Mouse (Mus musculus) ES-E14 (cell line): ENCODE data around the gene Cox6b1.

Experiments
- CHD2 ChIP-seq: IDR thresholded peaks from 2 replicates; pipeline ENCODE4 v1.6.1; 2014; ENCODE audit warnings: mild to moderate bottlenecking, low read depth, low read length, inconsistent platforms
- HCFC1 ChIP-seq: IDR thresholded peaks from 2 replicates; pipeline ENCODE4 v1.6.1; 2012; ENCODE audit warnings: low read length, inconsistent platforms, borderline replicate concordance; ENCODE audit not compliant: insufficient read depth
- MAFK ChIP-seq: IDR thresholded peaks from 2 replicates; pipeline ENCODE4 v1.6.1; 2014; ENCODE audit warnings: mild to moderate bottlenecking, low read depth, low read length, inconsistent platforms; ENCODE audit not compliant: insufficient read depth
- ZC3H11A ChIP-seq: IDR thresholded peaks from 2 replicates; pipeline ENCODE4 v1.6.1; 2012; ENCODE audit warnings: low read depth, mild to moderate bottlenecking, inconsistent platforms, low read length, borderline replicate concordance
- ZNF384 ChIP-seq: IDR thresholded peaks from 2 replicates; pipeline ENCODE4 v1.6.1; 2012; ENCODE audit warnings: low read depth, low read length, inconsistent platforms

DNA sequence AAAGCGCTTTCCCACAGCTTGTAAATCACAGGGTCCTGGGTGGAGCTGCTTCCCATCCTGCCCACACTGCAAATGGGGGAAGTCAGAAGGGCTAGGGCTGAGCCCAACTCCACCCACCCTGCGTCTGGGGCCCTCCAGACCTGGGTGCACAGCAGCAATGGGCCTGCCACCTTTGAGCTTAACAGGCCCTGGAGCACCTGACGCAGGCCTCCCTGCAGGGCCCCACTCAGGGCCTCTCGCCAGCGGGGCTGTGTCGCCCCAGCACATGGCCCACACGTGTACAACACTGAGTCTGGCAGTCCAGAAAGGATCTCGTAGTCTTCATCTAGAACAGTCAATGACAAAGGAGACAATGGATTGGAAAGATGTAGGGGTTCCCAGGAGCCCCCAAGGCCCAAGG is 46.0 kb downstream of the Cox6b1 start:
- TF ChIP-seq ZNF384 = no peak
- no peak for TF ChIP-seq MAFK
- TF ChIP-seq HCFC1 = no peak
- no peak for TF ChIP-seq CHD2
- TF ChIP-seq ZC3H11A = no peak
